Mouse (Mus musculus) erythroblast, adult 5-6 weeks (primary cell): ENCODE data around the gene Ccdc190. TPM values are rescaled to one million over a fixed set of nuclear protein-coding genes. Genes with fewer than 3 reads are reported as not detected.
A peak's percentile ranks its signal among the peaks of the same experiment; 100 is the strongest.

Experiments used
- ATAC-seq: replicated peaks from 2 replicates; pipeline ENCODE4 v1.8.0; 2016; ENCODE audit warnings: moderate number of reproducible peaks, mild to moderate bottlenecking, moderate TSS enrichment, inconsistent platforms; ENCODE audit not compliant: poor library complexity, low FRiP score, severe bottlenecking
- total RNA-seq, 2 experiments: library from RNA; stranded (forward) in 1 of 2; stranded (reverse) in 1 of 2; fragments of 150-400 nt in 1 of 2; fragments of 200-764, 138-1000 nt in 1 of 2; gene quantifications; 2 replicates each; pipeline versions ENCODE4 v1.2.3 to v1.2.4; 2015 to 2017; ENCODE audit warnings: low replicate concordance in 2 of 2

The Ccdc190 gene
- total RNA-seq, 2 experiments from 2014 or later: not detected

GRCm38 (mm10) chr1:169931698-169932097 is 3.2 kb downstream of the Ccdc190 start:
- ATAC-seq: no peak

DNA sequence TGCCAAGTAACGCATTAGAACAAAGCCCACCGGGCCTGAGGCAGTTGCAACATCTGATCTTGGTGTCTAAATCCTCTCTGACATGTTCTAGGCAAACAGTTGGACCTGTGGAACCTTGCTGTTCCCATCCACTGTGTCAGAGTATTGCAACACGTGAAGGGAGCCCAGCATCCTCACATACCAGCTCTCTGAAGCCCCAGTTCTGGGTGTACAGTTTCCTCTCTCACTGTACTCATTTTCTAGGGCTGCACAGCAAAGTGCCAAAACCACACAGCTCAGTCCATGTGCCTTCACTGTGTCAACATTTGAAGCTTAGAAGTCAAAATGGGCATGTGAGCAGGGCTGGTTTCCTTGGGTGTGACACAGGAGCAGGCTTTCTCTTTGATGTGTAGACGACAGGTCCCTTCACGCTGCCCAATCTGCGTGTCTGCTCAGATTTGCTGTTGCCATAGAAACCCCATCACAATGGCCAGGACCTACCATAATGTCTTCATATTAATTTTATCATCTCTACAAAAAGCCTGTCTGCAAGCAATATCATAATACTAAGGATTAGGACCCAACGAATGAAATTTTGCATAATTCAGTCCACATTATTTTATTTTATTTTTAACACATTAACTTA is 3.8 kb downstream of the Ccdc190 start:
- ATAC-seq: no peak

GRCm38 (mm10) chr1:169934005-169934725 is 5.7 kb downstream of the Ccdc190 start:
- ATAC-seq: no peak

DNA sequence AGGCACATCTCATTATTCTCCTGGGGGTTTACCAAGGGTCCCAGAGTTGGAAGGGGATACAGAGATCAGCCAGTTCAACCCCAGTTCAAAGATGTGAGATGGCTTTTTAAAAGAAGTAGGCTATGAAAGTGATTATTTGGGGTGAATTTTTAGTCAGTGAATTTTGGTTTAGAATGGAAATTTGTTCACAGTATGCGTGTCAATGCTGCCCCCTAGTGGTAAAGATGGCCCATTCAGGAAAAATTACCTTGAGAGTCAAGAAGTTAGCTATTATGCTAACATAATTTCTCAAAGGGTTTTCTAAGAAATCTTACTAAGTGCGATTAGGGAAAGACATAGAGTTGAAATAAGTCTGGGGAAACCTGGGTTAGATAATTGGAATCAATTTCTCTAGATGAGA is 10.9 kb downstream of the Ccdc190 start:
- ATAC-seq: no peak

DNA sequence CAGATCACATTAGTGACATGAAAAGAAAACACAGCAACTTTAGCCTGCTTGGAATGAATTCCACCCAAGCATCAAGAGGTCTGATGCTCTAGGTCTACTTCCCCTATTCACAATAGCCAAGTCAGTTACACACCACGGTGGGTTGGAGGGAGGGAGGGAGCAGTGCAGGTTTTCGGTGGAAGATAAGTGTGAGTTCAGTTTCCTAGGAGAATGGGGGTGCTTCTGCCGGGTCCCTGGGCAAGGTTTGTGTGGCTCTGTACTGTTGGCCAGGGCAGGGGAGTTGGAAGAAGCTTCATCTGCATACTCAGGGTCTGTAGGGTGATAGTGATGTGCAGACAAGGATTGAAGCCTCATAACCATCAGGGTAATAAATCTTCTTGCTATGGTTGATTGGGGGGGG is 17.6 kb downstream of the Ccdc190 start:
- ATAC-seq: no peak

DNA sequence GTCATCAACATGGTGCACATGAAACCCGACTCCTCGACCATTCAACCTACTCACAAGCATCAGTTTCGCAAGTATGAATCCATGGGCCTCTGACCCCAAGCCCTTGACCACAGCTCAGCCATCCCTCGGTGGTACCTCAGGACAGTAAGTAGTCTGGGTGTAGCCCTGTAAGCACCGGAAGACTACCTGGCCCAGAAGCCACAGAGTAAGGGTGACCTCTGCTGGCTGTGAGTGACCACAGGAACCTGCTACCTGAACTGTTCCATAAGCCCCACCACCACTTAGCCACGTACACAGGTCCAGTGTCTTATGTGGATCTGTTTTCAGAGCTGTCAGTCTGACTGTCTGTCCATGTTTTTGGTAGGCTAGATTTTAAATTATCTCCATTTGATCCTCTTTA is 19.2 kb downstream of the Ccdc190 start:
- no peak for ATAC-seq

- no peak for ATAC-seq
Observed at GRCm38 (mm10) chr1:169948280-169948679, 19.8 kb downstream of the Ccdc190 start.

GRCm38 (mm10) chr1:169948866-169949265 is 20.4 kb downstream of the Ccdc190 start:
- no peak for ATAC-seq

- ATAC-seq: no peak
Observed at GRCm38 (mm10) chr1:169949981-169950380, 21.5 kb downstream of the Ccdc190 start.

- no peak for ATAC-seq
Observed at GRCm38 (mm10) chr1:169950651-169951050, 22.2 kb downstream of the Ccdc190 start.

DNA sequence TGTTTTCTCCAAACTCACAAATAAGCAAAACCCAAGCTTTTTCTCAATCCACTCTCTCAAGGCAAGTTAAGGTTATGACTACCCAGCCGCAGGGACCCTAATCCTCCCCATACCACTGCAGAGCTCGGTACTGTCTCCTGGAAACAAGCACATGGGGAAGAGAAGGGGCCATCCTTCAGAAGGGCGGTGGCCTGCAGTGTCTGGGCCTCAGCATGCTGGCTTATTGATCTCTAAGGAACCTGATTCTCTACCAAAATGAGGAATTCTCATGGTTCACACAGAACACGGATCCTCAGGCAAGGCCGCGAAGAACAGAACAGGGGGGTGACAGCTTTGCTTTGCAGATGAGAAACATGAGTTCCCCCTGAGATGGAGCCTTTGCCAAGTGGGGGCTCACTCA is 23.1 kb downstream of the Ccdc190 start:
- no peak for ATAC-seq

DNA sequence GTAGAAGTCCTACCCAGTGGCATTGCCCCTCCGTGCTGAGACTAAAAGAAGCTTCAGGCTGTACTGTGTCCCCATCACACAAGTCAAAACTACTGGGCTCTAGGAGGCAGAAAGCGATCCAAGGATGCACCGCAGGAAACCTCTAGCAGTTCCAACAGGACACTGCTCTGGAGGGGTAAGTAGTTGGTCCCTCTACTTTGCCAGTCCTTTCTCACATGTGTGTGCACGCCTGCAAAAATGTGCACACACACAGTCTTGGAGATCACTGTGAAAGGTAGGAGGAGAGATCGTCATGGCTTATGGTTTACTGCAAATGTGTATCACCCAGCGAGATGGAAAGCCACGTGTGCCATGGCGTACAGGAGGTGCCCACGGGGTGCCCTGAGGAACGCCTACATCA is 24.2 kb downstream of the Ccdc190 start:
- ATAC-seq: no peak

DNA sequence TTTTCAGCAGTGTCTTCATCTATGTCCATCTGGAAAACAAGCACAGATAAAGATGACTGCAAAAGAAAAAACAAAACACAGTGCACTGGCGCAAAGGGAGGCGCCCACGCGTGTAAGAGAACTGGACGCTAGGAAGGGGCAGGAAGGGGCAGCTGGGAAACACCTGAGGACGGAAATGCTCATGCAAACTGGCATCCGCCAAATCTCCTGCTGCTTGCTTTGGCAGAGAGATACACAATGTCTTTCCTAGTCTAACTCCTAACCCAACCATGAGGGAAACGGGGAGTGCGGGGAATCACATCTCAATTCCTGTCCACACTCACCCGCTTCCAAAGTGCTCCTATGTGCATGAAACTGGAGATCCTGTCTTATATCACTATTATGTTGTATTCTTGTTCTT is 24.7 kb downstream of the Ccdc190 start:
- no peak for ATAC-seq

DNA sequence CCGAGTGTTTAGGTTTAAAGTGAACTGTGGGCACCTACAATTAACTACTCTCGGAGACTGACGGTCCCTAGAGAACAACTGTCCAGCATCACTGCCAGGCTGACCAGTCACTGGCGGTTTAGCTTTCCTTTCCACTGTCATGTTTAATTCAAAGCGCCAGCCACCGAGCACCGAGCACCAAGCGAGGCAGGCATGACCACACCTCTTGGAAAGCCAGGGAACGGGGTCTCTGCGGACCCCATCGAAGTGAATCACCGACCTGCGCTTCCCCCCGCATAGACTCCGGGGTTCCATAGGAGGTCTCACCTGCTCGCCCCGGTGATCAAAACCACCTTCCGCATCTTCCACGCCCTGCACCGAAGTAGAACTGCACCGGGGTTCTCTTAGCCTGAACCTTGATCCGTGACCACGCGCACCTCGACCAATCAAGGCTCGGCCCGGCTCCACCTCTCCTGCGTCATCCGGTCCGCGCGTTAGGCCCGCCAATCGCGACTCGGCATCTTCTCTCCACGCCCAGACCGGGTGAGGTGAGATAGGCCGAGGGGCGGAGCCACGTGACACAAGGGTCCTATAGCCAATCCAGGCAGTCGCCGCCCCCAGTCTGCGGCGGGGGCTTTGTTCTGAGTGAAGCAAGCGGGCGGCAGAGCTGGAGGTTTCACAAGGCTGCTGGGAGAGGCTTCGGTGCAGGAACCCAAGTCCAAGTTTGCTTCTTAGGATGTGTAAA is 40.5 kb downstream of the Ccdc190 start, which contains the start of gene Hsd17b7:
Gene Hsd17b7 (minus strand): TSS at position 450 of the 724 bp plus-strand sequence.
- peak; percentile 99 for ATAC-seq

GRCm38 (mm10) chr1:169969516-169969886 is 41.1 kb downstream of the Ccdc190 start:
- ATAC-seq: peak; percentile 36

DNA sequence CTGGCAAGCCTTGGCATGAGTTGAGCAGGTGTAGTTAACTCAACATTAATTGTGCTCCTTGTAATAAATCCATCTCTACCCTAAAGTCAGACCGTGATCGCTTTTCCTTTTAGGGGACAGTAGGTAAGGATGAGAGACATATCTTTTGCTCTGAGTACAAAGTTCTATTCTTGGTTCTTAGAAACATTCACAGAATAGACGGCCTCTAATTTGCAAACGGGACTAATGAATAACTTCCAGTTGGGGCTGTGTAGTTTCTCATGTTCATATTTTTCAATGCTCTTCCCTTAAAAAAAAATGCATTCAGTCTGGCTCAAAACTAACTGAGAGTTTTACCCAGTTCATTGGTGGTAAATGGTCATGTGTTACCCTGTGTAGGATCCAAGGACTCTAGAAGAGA is 42.5 kb downstream of the Ccdc190 start:
- no peak for ATAC-seq

GRCm38 (mm10) chr1:169971998-169972397 is 43.5 kb downstream of the Ccdc190 start:
- ATAC-seq: no peak

DNA sequence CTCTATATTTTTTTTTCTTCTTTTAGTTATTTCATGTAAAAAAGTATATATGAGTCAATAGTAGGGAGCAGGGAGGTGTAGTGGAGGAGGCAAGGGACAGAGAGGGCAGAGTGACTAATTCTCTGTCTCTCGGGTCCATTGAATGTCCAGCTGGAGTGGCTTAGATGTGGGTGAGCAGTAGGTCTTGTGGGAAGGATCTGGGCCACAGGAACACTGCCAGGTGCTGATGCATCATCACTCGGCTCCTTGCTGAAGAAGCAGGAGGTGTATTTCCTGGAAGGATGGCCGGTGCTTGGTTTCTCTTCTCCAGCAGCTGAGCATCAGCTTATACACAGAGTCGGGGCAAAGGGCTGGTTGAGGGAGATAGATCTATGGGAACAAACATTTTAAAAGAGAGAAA is 49.2 kb downstream of the Ccdc190 start:
- no peak for ATAC-seq
